Comparison of ENCODE assay signal across 21 mouse cellular contexts in the genomic region with DNA sequence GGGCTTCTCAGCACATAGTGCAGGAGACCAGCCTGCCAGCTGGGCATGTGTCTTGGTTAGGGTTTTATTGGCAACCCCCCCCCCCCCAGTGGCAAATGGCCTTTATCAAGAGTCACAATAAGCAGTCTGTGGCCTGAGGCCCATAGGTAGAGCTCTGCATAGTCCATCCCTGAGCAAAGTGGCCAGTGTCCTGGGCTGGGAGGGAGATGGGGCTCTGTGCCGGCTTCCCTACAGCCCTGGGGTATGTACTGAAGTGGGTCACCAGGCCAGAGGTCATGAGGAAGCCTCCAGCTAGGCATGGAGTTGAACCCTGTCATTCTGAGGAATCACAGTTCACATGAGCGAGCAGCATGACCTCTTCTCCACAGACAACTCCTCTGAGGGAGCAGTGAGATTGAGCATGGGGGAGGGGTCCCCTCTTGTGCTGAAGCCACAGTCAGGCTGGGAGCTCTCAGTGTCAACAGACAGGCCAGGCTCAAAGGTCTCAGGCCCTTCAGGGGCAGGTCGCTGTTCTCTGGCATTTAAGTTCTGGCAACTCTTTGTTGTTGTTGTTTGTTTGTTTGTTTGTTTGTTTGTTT.
A peak's percentile ranks its signal among the peaks of the same experiment; 100 is the strongest.
DNase-seq lines count a peak whose midpoint lies in the region; ATAC-seq and TF ChIP-seq lines count a peak whose summit lies in the region.
"Had no signal": no experiment of that assay in that cellular context is flagged by ENCODE, and none has a peak within 500 bp of the region (broad histone marks: within the 10 kb centered on the region; RNA-seq: fewer than 3 reads in every experiment).

No protein-coding gene starts in this region.

- H3K27me3 ChIP-seq in hindbrain, embryonic 10.5 days (ENCODE audit: insufficient read depth, poor library complexity, severe bottlenecking) = no peaks in the 10 kb centered on the region
- H3K27me3 ChIP-seq in hindbrain, embryonic 14.5 days (ENCODE audit: control insufficient read depth, insufficient read depth, low read length) = no peaks in the 10 kb centered on the region
- no peaks in the 10 kb centered on the region for H3K27me3 ChIP-seq in liver, embryonic 11.5 days (replicated peaks; ENCODE audit: control insufficient read depth, insufficient read depth, low read length)
- no peaks in the 10 kb centered on the region for H3K27me3 ChIP-seq in liver, adult 2 months (ENCODE audit: control insufficient read depth, insufficient read depth, low read length)
- H3K27me3 ChIP-seq: forebrain, embryonic 15.5 days; kidney, embryonic 15.5 days; limb, embryonic 13.5 days had no signal

- TF ChIP-seq POLR2A in liver, adult 2 months (IDR thresholded peaks at IDR 0.05; ENCODE audit: extremely low read depth, insufficient read depth, low read length) = no peak

- no peak overlapping the region for H3K4me3 ChIP-seq in hindbrain, embryonic 10.5 days
- H3K4me3 ChIP-seq in hindbrain, embryonic 14.5 days (replicated peaks; ENCODE audit: low read length) = no peak overlapping the region
- H3K4me3 ChIP-seq in liver, embryonic 11.5 days (ENCODE audit: low read depth, low read length) = no peak overlapping the region
- no peak overlapping the region for H3K4me3 ChIP-seq in liver, adult 2 months (ENCODE audit: insufficient read depth, low read depth, low read length)
- H3K4me3 ChIP-seq: forebrain, embryonic 15.5 days; kidney, embryonic 15.5 days; limb, embryonic 13.5 days had no signal

- no peak overlapping the region for H3K9ac ChIP-seq in hindbrain, embryonic 14.5 days
- H3K9ac ChIP-seq in liver, embryonic 11.5 days (ENCODE audit: low read depth, low read length) = no peak overlapping the region
- no peak overlapping the region for H3K9ac ChIP-seq in liver, adult 2 months (ENCODE audit: low read depth, low read length)
- H3K9ac ChIP-seq: forebrain, embryonic 15.5 days; kidney, embryonic 15.5 days; limb, embryonic 13.5 days; lung, embryonic 14.5 days had no signal

- H3K27ac ChIP-seq in hindbrain, embryonic 10.5 days = 0 out of 2 replicates have a peak overlapping the region, but pooled peaks have one; percentile 16
- H3K27ac ChIP-seq in hindbrain, embryonic 14.5 days = no peak overlapping the region
- H3K27ac ChIP-seq in liver, embryonic 11.5 days (ENCODE audit: low read depth, low read length) = no peak overlapping the region
- H3K27ac ChIP-seq in liver, adult 2 months (replicated peaks; ENCODE audit: insufficient read depth, low read depth, low read length) = no peak overlapping the region
- H3K27ac ChIP-seq: forebrain, embryonic 15.5 days; hindbrain, postnatal 0 days; kidney, embryonic 15.5 days; limb, embryonic 13.5 days had no signal

- H3K4me2 ChIP-seq in hindbrain, embryonic 14.5 days (replicated peaks) = no peak overlapping the region
- no peak overlapping the region for H3K4me2 ChIP-seq in liver, embryonic 11.5 days
- H3K4me2 ChIP-seq: forebrain, embryonic 15.5 days; heart, embryonic 11.5 days; kidney, embryonic 15.5 days; limb, embryonic 13.5 days; lung, embryonic 14.5 days had no signal

- H3K36me3 ChIP-seq in hindbrain, embryonic 10.5 days = no peaks in the 10 kb centered on the region
- H3K36me3 ChIP-seq in hindbrain, embryonic 14.5 days (replicated peaks; ENCODE audit: control insufficient read depth, insufficient read depth) = no peaks in the 10 kb centered on the region
- no peaks in the 10 kb centered on the region for H3K36me3 ChIP-seq in liver, embryonic 11.5 days (ENCODE audit: control insufficient read depth, insufficient read depth, low read length)
- no peaks in the 10 kb centered on the region for H3K36me3 ChIP-seq in liver, adult 2 months (ENCODE audit: control insufficient read depth, insufficient read depth, low read length)
- H3K36me3 ChIP-seq: forebrain, embryonic 15.5 days; kidney, embryonic 15.5 days; limb, embryonic 13.5 days had no signal

- DNase-seq in hindbrain, embryonic 10.5 days (ENCODE audit: low spot score) = no peak
- DNase-seq in hindbrain, embryonic 14.5 days (ENCODE audit: low spot score) = no peak
- DNase-seq in liver = peak; percentile 21
- no peak for DNase-seq in liver, embryonic 11.5 days (ENCODE audit: low spot score)
- peak; percentile 62 for DNase-seq in liver, adult 2 months (ENCODE audit: extremely low read depth, low read depth, low spot score)
- DNase-seq in retina, postnatal 1 day = peak; percentile 64
- DNase-seq in gastrocnemius, adult 18-20 months (ENCODE audit: low spot score) = no peak
- DNase-seq: cerebellum, adult 11-12 months; cerebellum, postnatal 10 days; gastrocnemius, postnatal 14 days; heart, adult 11 months; layer of hippocampus, postnatal 36 days; lung, embryonic 14.5 days; lung, postnatal 4 days had no signal

- no peak for TF ChIP-seq CTCF in liver, adult 2 months (IDR thresholded peaks at IDR 0.05; ENCODE audit: low read depth, low read length)

- no peak for ATAC-seq in hindbrain, embryonic 14.5 days (ENCODE audit: low FRiP score)
- no peak; the same call in 1 of the 2 replicates for ATAC-seq in liver, embryonic 11.5 days (replicated peaks; ENCODE audit: low FRiP score)
- ATAC-seq: CD4-positive, CD25-positive, alpha-beta regulatory T cell, adult 4 months; forebrain, embryonic 15.5 days; hindbrain, postnatal 0 days; midbrain, embryonic 16.5 days had no signal

- 39% methylated on average over 3 of the region's 3 CpGs for WGBS in hindbrain, embryonic 10.5 days
- 51% methylated on average over 3 of the region's 3 CpGs for WGBS in hindbrain, embryonic 14.5 days
- 56% methylated on average over 3 of the region's 3 CpGs for WGBS in liver, embryonic 11.5 days
- 21% methylated on average over 3 of the region's 3 CpGs for WGBS in liver, adult 2 months

- H3K79me2 ChIP-seq in liver, adult 2 months (ENCODE audit: control insufficient read depth, insufficient read depth, low read length) = no peaks in the 10 kb centered on the region

- peaks cover 9% of the 10 kb centered on the region for H3K4me1 ChIP-seq in hindbrain, embryonic 10.5 days (replicated peaks)
- no peaks in the 10 kb centered on the region for H3K4me1 ChIP-seq in hindbrain, embryonic 14.5 days (replicated peaks; ENCODE audit: control insufficient read depth, insufficient read depth, low read length)
- no peaks in the 10 kb centered on the region for H3K4me1 ChIP-seq in liver, embryonic 11.5 days (replicated peaks; ENCODE audit: control insufficient read depth, insufficient read depth, low read length)
- peaks cover 8% of the 10 kb centered on the region for H3K4me1 ChIP-seq in liver, adult 2 months (ENCODE audit: control insufficient read depth, insufficient read depth, low read length)
- H3K4me1 ChIP-seq: forebrain, embryonic 15.5 days; limb, embryonic 13.5 days had no signal

- H3K9me3 ChIP-seq in hindbrain, embryonic 10.5 days = no peaks in the 10 kb centered on the region
- H3K9me3 ChIP-seq in hindbrain, embryonic 14.5 days (ENCODE audit: control insufficient read depth, low read length) = no peaks in the 10 kb centered on the region
- no peaks in the 10 kb centered on the region for H3K9me3 ChIP-seq in liver, embryonic 11.5 days (ENCODE audit: control insufficient read depth, low read length)
- H3K9me3 ChIP-seq: forebrain, embryonic 15.5 days; kidney, embryonic 15.5 days; limb, embryonic 13.5 days had no signal

Comparison
In these comparisons a context has a peak if more than half of its experiments do, and no peak if none do; other contexts are left out.
1. DNase-seq: peak in liver (single experiment), liver, adult 2 months (single experiment) and retina, postnatal 1 day (single experiment); none in hindbrain, embryonic 10.5 days (single experiment), hindbrain, embryonic 14.5 days (single experiment), liver, embryonic 11.5 days (single experiment) and gastrocnemius, adult 18-20 months (single experiment).